Mouse (Mus musculus): ENCODE measurements around the gene Bicral.

GRCm38 (mm10) chr17:46772038-46772403, 86.3 kb downstream of the Bicral start:
- no peak for TF ChIP-seq EP300 (IDR thresholded peaks at IDR 0.05; ENCODE audit: insufficient read depth, low read depth, low read length)
- no peak for TF ChIP-seq CTCF (IDR thresholded peaks at IDR 0.05)
- TF ChIP-seq POLR2A (IDR thresholded peaks at IDR 0.05; ENCODE audit: insufficient read depth, low read depth, low read length), result no peak
